23 mouse cellular contexts compared by ENCODE assay signal in the genomic region with DNA sequence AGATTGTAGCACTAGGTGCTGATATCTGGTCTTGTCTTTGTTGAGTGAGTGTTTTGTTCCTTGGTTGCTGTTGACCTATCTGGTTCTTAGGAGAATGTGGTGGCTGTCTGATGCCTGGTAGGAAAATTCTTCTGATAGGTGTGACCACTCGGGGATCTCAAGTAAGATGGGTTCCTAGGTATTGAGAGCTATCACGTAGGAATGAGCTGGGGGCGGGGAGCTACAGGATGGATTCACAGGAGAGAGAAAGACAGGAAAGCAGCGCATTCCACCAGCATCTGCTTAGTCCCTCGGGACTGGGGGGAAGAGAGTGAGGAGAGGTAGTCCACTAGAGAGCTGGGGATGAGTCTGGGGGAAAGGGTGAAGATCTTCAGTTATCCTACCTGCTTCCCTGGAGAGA. TPM values are rescaled to one million over a fixed set of nuclear protein-coding genes. Genes with fewer than 3 reads are reported as not detected.
A peak's percentile ranks its signal among the peaks of the same experiment; 100 is the strongest.
DNase-seq lines count a peak whose midpoint lies in the region; ATAC-seq lines count a peak whose summit lies in the region.
"Had no signal": no experiment of that assay in that cellular context is flagged by ENCODE, and none has a peak within 500 bp of the region (broad histone marks: within the 10 kb centered on the region; RNA-seq: fewer than 3 reads in every experiment).

No protein-coding gene starts in this region.

- no peak overlapping the region for H3K9ac ChIP-seq in intestine, embryonic 14.5 days (ENCODE audit: low read length)
- H3K9ac ChIP-seq in intestine, embryonic 15.5 days, result no peak overlapping the region

- H3K27me3 ChIP-seq in intestine, embryonic 14.5 days (replicated peaks; ENCODE audit: control insufficient read depth, insufficient read depth, low read length), result no peaks in the 10 kb centered on the region
- H3K27me3 ChIP-seq in intestine, embryonic 15.5 days (replicated peaks), result no peaks in the 10 kb centered on the region
- H3K27me3 ChIP-seq: CH12.LX, Patski had no signal

- no peak overlapping the region for H3K27ac ChIP-seq in intestine, embryonic 14.5 days (ENCODE audit: low read depth)
- H3K27ac ChIP-seq in intestine, embryonic 15.5 days, result no peak overlapping the region

- WGBS in intestine, embryonic 14.5 days, result 69% methylated on average over 5 of the region's 5 CpGs
- WGBS in intestine, embryonic 15.5 days, result 83% methylated on average over 5 of the region's 5 CpGs

- no peaks in the 10 kb centered on the region for H3K9me3 ChIP-seq in intestine, embryonic 14.5 days (ENCODE audit: control insufficient read depth, low read length)
- H3K9me3 ChIP-seq in intestine, embryonic 15.5 days, result no peaks in the 10 kb centered on the region

- intact Hi-C loops in heart, postnatal 36 days (cut with DNase I), result no loop called here

- H3K4me1 ChIP-seq in intestine, embryonic 14.5 days (replicated peaks; ENCODE audit: control insufficient read depth, insufficient read depth, low read length), result no peaks in the 10 kb centered on the region
- no peaks in the 10 kb centered on the region for H3K4me1 ChIP-seq in intestine, embryonic 15.5 days (replicated peaks)

- H3K36me3 ChIP-seq in intestine, embryonic 14.5 days (ENCODE audit: control insufficient read depth, insufficient read depth, low read length), result no peaks in the 10 kb centered on the region
- H3K36me3 ChIP-seq in intestine, embryonic 15.5 days, result no peaks in the 10 kb centered on the region

- no peak overlapping the region for H3K4me3 ChIP-seq in intestine, embryonic 14.5 days (ENCODE audit: low read depth, low read length)
- no peak overlapping the region for H3K4me3 ChIP-seq in intestine, embryonic 15.5 days (replicated peaks)

- DNase-seq in heart, adult 11 months, result peak; percentile 43
- DNase-seq in heart, postnatal 36 days, result no peak
- peak; percentile 42 for DNase-seq in intestine, embryonic 14.5 days (ENCODE audit: low spot score)
- peak; percentile 52 for DNase-seq in R1 (ENCODE audit: low read depth, low spot score)
- DNase-seq in ZHBTc4 (ENCODE audit: low read depth, low spot score), result peak; percentile 63
- no peak for DNase-seq in lung, adult 18-20 months
- DNase-seq in embryo, embryonic 9.5 days (ENCODE audit: extremely low spot score), result no peak
- DNase-seq: adrenal gland, adult 2 months; adrenal gland, adult 8-10 months; adrenal gland, postnatal 10 days; adrenal gland, postnatal 14 days; adrenal gland, postnatal 25 days; adrenal gland, postnatal 36 days; B cell, adult 2 months; cerebellum, adult 11 months; cerebellum, adult 11-12 months; cerebellum, adult 18-20 months; cerebellum, adult 2 months had no signal

- no peak overlapping the region for H3K4me2 ChIP-seq in intestine, embryonic 14.5 days (ENCODE audit: low read length)
- no peak overlapping the region for H3K4me2 ChIP-seq in intestine, embryonic 15.5 days (replicated peaks)

- no peak for ATAC-seq in intestine, embryonic 14.5 days (replicated peaks; ENCODE audit: low FRiP score, low TSS enrichment, low read depth)
- no peak for ATAC-seq in intestine, embryonic 15.5 days
- ATAC-seq: activated CD4-positive, CD25-positive, alpha-beta regulatory T cell, adult 4 months; CD4-positive, CD25-positive, alpha-beta regulatory T cell, adult 4 months; Patski had no signal

RNA-seq across cellular contexts. Expression of gene Incenp, which starts 10.0 kb away (rescaled TPM):
- 1 to 10 TPM; 6.6 TPM for total RNA-seq in heart, postnatal 36 days (2021)
- polyA plus RNA-seq in intestine, embryonic 14.5 days (2014; fragmentation: Nextera tagmentation; extraction: Ambion mirVana), result 84.8 and 85.3 TPM in 2 replicates
- polyA plus RNA-seq in intestine, embryonic 15.5 days (2015; fragmentation: Nextera tagmentation; extraction: Ambion mirVana), result 87.6 and 88.9 TPM in 2 replicates

Comparison
In these comparisons a context has a peak if more than half of its experiments do, and no peak if none do; other contexts are left out.
1. DNase-seq: peak in heart, adult 11 months (single experiment), intestine, embryonic 14.5 days (single experiment), R1 (single experiment) and ZHBTc4 (single experiment); none in heart, postnatal 36 days (0 of 2), lung, adult 18-20 months (0 of 2) and embryo, embryonic 9.5 days (single experiment).